Mouse (Mus musculus) adrenal gland, postnatal 36 days (tissue): ENCODE measurements around the gene Dnajc1. TPM values are rescaled to one million over a fixed set of nuclear protein-coding genes. Genes with fewer than 3 reads are reported as not detected.

ENCODE experiments used
- DNase-seq, 2 experiments: peaks; one replicate each; pipeline ENCODE4 v3.0.0; 2021; ENCODE audit warnings: mixed read lengths in 1 of 2
- total RNA-seq, 2 experiments: library from RNA; stranded (reverse); gene quantifications; 2 replicates each; pipeline ENCODE4 v1.2.3; 2021

The Dnajc1 gene
- total RNA-seq, 2 experiments from 2014 or later, result 33.4 to 41.6 TPM

DNA sequence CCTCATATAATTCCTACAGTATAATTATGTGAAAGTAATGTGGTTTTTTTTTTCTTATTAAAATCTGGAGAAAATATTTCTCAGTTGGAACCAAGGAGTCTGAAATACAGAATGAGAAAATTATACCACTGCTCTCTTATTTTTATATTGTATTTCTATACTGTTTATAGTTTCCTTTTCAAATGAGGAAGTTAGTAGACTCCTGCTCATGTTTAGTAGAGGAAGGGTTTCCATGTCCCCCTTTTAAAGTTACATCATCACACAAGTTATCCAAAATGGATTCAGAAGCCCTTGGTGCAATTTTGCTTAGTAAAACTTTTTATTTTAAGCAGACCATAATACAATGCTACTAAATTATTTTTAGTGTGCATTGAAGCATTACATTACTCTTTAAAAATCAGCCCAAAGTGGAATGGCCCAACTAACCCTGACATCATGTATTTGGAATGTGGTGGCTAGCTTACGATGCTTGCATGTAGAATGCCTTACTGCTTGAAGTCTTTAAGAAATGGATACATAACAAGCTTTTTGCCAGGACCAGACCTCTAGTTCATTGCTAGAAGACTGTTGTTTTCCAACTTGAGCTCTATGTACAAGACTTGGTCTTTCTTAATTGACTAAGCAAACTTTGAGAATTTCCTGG lies 190.7 kb downstream of the Dnajc1 start:
- DNase-seq, result no peak

DNA sequence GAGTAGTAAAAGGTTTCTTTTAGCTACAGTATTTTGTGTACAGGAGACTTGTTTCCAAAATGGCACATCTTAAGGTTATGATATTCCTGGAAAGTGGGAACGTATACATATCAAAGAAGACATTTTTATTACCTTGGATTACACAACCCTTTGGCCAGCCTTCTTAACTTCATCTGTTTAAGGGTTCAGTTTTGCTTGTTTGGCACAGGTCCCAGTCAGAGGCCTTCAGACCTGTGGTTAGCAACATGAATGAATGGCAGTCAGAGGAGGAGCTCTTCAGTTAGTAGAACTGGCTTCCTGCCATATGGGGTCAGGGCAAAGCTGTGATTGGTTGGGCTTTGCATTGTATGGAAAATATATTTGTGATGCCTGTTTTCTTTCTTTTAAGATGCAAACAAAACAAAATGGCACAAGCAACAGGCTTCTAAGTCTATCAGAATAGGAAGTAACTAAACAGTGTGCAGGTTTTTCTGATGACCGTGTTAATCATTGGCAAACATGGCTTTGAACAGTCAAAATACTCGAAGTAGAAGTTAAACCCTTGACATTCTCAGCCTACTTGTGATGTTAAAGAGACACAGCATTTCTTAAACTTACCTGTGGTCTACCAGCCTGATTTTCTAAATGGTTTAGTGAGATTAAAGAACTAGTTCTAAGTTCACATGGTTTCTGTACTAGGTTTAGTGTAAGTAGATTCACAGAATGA lies 196.8 kb downstream of the Dnajc1 start:
- DNase-seq, result peak; percentile 81

DNA sequence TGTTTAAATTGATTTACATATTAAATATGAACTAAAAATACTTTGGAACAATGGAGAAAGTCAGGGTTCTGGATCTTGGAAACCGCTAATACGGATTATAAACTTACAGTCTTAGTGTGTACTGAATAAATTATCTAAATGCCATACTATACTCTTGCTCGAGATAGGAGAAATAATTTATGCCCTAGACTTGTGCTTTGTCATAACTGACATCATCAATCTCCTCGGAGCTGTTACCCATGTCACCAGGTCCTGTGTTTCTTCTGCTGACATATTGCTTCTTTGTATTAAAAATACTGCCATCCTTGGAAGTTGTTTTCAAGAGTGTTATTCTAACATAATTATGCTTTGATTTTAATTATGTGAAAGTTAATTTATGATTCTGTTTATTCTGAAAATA lies 197.3 kb downstream of the Dnajc1 start:
- no peak for DNase-seq

DNA sequence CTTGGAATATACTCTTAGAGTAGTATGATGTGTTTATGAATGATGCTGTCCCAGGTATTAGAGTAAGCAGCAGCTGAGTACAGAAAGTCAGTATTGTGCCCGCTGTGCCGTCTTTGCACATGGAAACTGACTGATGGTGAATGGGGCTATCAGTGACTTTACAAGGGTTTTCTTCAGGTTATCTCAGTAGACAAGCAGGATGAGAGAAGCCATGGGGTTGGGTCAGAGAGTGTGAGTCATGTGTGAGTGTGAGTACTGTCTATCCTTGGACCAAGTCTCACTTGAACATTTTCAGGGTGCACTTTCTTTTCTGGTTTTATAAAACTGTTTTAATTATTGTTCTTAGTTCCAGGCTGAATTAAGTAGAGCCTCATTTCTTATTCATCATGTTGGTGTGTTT lies 204.3 kb downstream of the Dnajc1 start:
- no peak for DNase-seq

DNA sequence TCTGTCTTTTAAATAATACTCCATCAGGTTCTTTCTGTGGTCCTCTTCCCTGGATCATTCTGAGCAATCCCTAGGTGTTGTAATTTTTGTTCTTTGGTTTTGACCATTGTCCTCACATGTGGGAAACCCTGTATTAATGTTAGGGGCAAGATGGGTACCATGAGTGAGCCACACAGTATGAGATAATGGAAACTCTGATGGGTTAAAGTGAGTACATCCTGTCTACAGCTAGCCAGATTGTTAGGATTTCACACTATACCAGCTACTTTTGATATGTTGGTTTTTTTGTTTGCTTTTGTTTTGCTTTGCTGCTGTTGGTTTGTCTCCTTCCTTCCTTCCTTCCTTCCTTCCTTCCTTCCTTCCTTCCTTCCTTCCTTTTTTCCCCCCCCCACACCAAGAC lies 209.6 kb downstream of the Dnajc1 start:
- DNase-seq, result no peak

DNA sequence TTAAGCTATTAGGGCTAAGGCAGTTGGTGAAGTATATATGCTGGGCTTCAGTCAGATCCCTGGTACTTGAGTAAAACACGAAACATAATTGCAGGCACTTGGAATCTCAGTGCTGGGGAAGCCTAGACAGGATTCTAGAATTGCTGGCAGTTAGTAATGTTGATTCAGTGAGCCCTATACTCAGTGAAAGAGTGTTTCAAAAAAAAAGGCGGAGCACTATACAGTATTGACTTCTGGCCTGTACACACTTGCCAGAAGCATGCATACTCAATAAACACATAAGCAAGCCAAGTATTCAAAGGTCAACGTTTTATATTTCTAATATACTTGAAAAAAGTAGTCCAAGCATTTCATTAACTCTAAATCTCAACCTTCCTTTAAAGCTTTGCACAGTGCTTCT lies 211.0 kb downstream of the Dnajc1 start:
- DNase-seq, result no peak

DNA sequence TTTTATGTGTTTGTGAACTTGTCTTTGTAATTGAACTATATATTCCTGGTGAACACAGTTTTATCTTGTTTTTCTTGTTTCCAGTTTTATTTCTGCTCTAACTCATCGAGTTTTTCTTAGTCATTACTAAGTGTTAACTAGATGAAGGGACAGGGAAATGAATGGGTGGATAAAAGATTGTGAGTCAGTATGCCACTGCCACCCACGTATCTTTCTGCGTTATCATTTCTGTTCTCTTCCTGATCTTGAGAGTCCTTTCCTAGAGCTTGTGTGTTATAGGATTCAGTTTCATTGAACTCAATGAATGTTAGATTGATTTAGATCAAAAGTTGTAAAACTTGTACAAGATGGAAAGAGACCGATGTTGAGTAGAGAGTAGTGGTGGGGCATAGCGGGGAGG lies 212.3 kb downstream of the Dnajc1 start:
- no peak for DNase-seq

DNA sequence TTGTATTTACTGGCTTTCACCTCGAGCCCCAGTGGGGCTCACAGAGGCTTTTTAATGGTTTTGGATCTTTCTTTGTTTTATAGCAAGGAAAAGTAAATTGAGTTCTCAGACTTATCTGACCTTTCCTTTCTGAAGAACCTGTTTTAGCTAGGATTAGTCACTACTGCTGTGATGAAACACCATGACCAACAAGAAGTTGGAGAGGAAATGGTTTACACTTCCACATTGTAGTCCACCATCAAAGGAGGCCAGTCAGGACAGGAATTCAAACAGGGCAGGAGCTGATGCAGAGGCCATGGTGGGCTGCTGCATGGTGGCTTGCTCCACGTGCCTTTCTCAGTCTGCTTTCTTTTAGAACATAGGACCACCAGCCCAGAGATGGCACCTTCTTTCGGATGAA lies 216.4 kb downstream of the Dnajc1 start:
- DNase-seq, result no peak

DNA sequence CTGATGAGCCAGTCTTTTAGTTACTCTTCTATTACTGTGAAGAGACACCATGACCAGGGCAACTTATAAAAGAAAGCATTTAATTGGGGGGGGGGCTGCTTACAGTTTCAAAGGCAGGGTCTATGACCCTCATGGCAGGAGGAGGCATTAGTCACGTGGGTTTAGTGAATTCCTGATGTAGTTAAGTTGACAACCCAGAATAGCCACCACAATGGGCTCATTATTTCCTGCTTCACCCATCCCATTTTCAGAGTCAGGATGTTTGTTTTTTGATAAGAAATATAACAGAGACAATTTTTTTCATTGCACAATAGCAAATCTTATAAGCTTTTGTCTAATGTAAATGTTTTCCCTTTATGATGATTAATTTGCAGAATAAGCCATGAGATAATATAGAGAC lies 217.4 kb downstream of the Dnajc1 start:
- no peak for DNase-seq

DNA sequence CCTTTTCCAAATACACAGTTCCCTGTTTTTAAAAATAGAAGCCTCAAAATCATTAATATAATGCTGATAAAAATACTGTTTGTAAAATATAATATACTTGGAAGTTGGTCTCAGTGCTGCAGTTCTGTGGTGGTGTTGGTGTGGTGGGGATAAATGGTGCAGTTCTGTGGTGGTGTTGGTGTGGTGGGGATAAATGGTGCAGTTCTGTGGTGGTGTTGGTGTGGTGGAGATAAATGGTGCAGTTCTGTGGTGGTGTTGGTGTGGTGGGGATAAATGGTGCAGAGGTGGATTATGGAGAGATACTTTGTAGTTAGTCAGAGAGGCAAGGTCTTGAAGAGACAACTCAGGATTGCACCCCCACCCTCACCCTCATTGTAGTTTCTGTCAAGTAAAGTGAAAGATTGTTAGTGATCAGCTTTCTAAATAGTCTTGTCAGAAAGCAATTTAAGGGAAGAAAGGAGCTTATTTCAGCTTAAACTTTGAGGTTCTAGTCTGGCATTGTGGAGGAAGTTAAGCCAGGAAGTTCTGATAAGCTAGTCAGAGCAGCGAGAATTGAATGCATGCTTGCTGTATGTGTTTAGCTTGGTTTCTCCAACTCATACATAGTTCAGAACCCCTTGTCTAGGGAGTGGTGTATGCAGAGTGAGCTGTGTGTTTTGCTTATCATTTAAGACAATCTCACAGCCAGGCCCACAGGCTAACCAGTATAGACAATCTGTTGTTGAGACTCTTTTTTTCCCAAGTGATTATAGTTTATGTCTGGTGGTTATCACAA lies 223.3 kb downstream of the Dnajc1 start:
- no peak for DNase-seq

DNA sequence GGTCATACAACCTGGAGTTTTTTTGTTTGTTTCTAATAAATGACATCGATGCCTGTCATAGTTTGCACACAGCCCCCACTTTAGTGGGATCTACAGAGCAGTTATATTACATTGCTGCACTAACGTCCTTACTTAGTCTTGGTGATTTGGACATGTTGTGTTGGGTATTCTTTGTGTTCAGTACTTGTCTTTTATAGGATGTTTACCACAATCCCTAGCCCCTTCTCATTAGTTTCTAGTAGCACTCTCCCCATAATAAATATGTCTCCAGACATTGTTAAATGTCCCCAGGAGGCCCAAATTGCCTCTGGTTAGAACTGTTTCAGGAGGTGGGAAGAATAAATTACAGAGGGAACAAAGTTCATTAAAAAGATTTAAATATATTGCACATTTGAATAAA lies 227.1 kb downstream of the Dnajc1 start:
- no peak for DNase-seq

DNA sequence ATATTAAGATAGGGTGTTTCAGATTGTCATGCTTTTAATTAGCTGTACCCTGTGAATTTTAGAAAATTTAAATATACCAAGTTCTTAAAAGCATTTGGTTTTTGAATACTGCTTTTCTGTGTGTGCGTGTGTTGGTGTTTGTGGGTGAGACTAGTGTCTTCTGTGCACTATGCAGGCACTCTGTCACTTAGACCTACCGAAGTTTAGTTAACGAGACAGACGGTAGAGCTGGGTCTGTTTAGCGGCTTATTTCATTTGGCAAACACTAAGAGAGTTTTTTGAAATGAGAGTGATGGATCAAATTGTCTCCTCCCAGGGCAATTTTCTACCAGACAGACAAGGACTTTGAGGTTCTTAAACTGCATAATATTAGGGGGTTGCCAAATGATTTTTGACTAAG lies 231.6 kb downstream of the Dnajc1 start:
- no peak for DNase-seq

DNA sequence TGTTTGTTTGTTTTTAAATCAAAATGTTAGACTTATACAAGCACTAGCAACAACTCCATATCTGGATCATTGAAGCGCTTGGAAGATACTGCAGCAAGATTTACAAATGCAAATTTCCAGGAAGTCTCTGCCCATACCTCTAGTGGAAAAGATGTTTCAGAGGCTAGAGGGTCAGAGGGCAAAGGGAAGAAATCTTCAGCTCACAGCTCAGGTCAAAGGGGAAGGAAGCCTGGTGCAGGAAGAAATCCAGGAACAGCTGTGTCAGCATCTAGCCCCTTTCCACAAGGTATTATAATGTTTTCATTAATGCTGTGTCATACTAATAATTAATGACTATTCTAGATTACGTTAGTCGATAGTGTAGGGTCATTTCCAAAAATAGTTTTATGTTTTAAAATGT lies 233.2 kb downstream of the Dnajc1 start:
- no peak for DNase-seq

DNA sequence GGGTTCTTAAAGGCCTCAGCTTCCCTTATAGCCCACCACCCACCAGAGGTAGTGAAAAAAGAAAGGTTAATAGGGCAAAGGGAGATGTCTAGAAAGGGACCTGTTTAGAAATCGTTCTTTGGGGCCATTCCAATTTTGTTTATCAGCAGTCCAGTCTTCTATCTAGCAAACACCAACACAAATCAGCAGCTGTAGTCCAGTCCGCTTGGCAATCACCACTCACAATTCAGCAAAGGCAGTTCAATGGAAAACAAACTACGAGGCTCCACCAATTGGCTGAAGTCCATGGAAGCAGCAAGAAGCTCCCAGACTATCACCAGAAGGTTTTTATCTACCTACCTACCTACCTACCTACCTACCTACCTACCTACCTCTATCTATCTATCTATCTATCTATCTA lies 236.5 kb downstream of the Dnajc1 start:
- DNase-seq, result no peak
